Mouse (Mus musculus) heart, postnatal 0 days (tissue): ENCODE measurements at regions not wholly inside any gene's neighbourhood (a gene's known extent, or its start where the extent isn't known, plus 50 kb on each side); places are given as distances from the start of the nearest gene placed in this dataset.

Experiments
- CTCF ChIP-seq: IDR thresholded peaks from 2 replicates; pipeline ENCODE4 v1.5.1; 2016; ENCODE audit warnings: antibody characterized with exemption, control low read depth, low read depth
- EP300 ChIP-seq: IDR thresholded peaks from 2 replicates; pipeline ENCODE4 v1.6.1; 2016; ENCODE audit warnings: antibody characterized with exemption, low read depth

DNA sequence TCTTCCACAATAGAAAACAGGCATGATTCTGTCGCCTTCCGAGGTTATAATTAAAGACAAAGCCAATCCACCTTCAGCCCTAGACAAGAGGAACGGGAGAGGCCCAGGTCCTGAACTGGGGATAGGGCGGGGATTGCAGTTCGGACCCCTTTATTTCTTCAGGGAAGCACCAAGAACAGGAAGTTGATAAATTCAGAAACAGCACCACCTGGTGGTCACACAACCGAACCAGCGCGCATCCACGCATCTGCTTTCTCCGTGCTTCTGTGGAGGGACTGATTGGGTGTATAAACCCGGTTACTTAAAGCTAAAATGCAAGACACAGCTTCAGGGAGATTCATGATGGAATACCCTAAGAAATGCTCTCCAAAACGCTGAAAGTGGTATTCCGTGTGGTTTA, 233.2 kb downstream of the Rps15a start:
- TF ChIP-seq CTCF (peak; percentile 70), EP300 (no peak)
